Mouse (Mus musculus) spleen, postnatal 14 days (tissue): ENCODE measurements at regions not wholly inside any gene's neighbourhood (a gene's known extent, or its start where the extent isn't known, plus 50 kb on each side); places are given as distances from the start of the nearest gene placed in this dataset.

Source experiments
- DNase-seq, 2 experiments: peaks; one replicate each; pipeline ENCODE4 v3.0.0; 2021 to 2022; ENCODE audit warnings: low spot score in 2 of 2

- DNase-seq: no peak
Measured at GRCm38 (mm10) chrX:166977029-166977428, 232.1 kb downstream of the Tmsb4x start.

- DNase-seq: no peak
Measured at GRCm38 (mm10) chrX:166971721-166972120, 237.4 kb downstream of the Tmsb4x start.

GRCm38 (mm10) chrX:166964656-166965582, 244.2 kb downstream of the Tmsb4x start:
- no peak for DNase-seq

- DNase-seq: peak; percentile 5 to 6
Measured at GRCm38 (mm10) chrX:166952528-166953189, 256.5 kb downstream of the Tmsb4x start.

- DNase-seq: no peak
Measured at GRCm38 (mm10) chrX:166951011-166951410, 258.1 kb downstream of the Tmsb4x start.

- no peak for DNase-seq
Measured at GRCm38 (mm10) chrX:166945915-166946314, 263.2 kb downstream of the Tmsb4x start.

GRCm38 (mm10) chrX:166945476-166945875, 263.6 kb downstream of the Tmsb4x start:
- DNase-seq: no peak

GRCm38 (mm10) chrX:166933766-166934165, 275.3 kb downstream of the Tmsb4x start:
- DNase-seq: no peak

GRCm38 (mm10) chrX:166932472-166932871, 276.6 kb downstream of the Tmsb4x start:
- DNase-seq: no peak

- DNase-seq: no peak
Measured at GRCm38 (mm10) chrX:166931048-166931447, 278.1 kb downstream of the Tmsb4x start.

- DNase-seq: no peak
Measured at GRCm38 (mm10) chrX:166929716-166930420, 279.2 kb downstream of the Tmsb4x start.

GRCm38 (mm10) chrX:166915356-166915953, 293.7 kb downstream of the Tmsb4x start:
- DNase-seq: no peak

GRCm38 (mm10) chrX:166906602-166907001, 302.5 kb downstream of the Tmsb4x start:
- no peak for DNase-seq

GRCm38 (mm10) chrX:166900761-166901160, 308.4 kb downstream of the Tmsb4x start:
- DNase-seq: no peak

- DNase-seq: no peak
Measured at GRCm38 (mm10) chrX:166895199-166895598, 309.7 kb upstream of the Egfl6 start.

GRCm38 (mm10) chrX:166886417-166886816, 300.9 kb upstream of the Egfl6 start:
- no peak for DNase-seq

- DNase-seq: no peak
Measured at GRCm38 (mm10) chrX:166869515-166869914, 284.0 kb upstream of the Egfl6 start.

- DNase-seq: no peak
Measured at GRCm38 (mm10) chrX:166867692-166868091, 282.2 kb upstream of the Egfl6 start.
